Mouse (Mus musculus) heart, embryonic 16.5 days (tissue): ENCODE results near the gene Rbfox2. TPM values are rescaled to one million over a fixed set of nuclear protein-coding genes. Genes with fewer than 3 reads are reported as not detected.
"Not testable (repeated sequence)": the region's sequence is repeated elsewhere in the genome, so short reads cannot be mapped to it uniquely, and the experiment has no call there.

Experiments
- ATAC-seq: fragments of 200-750 bp; cut with Nextera tagmentation; replicated peaks from 2 replicates; pipeline ENCODE4 v1.8.0; 2017; ENCODE audit warnings: moderate number of reproducible peaks; ENCODE audit not compliant: insufficient read depth, low FRiP score; ENCODE audit errors: extremely low read depth
- H3K27ac ChIP-seq: fragments of 300-500 bp; sonication (generic); 2 replicates; pipeline ENCODE4 v1.5.1; 2014; ENCODE audit warnings: mild to moderate bottlenecking, low read length, control low read depth, moderate library complexity
- H3K27me3 ChIP-seq: fragments of 300-500 bp; sonication (generic); 2 replicates; pipeline ENCODE4 v1.6.1; 2014; ENCODE audit warnings: low read length, mixed read lengths; ENCODE audit not compliant: control insufficient read depth, insufficient read depth
- H3K36me3 ChIP-seq: fragments of 300-500 bp; sonication (generic); 2 replicates; pipeline ENCODE4 v1.6.1; 2014; ENCODE audit not compliant: control insufficient read depth, insufficient read depth
- H3K4me1 ChIP-seq: fragments of 300-500 bp; sonication (generic); 2 replicates; pipeline ENCODE4 v1.6.1; 2014; ENCODE audit warnings: low read length, mixed read lengths; ENCODE audit not compliant: control insufficient read depth, insufficient read depth
- H3K4me2 ChIP-seq: fragments of 300-500 bp; sonication (generic); 2 replicates; pipeline ENCODE4 v1.6.1; 2014; ENCODE audit warnings: low read depth, mild to moderate bottlenecking, control low read depth, low read length
- H3K4me3 ChIP-seq: fragments of 300-500 bp; sonication (generic); 2 replicates; pipeline ENCODE4 v1.5.1; 2014; ENCODE audit warnings: mild to moderate bottlenecking, control low read depth, low read length
- H3K9ac ChIP-seq: fragments of 300-500 bp; sonication (generic); 2 replicates; pipeline ENCODE4 v1.6.1; 2014; ENCODE audit warnings: low read length, control low read depth
- H3K9me3 ChIP-seq: fragments of 300-500 bp; sonication (generic); replicated peaks from 2 replicates; pipeline ENCODE4 v1.6.1; 2016; ENCODE audit warnings: low read length; ENCODE audit not compliant: control insufficient read depth
- WGBS: fragments of 180-500 bp; shearing (Covaris S2); extraction: QIAGEN DNeasy Blood & Tissue Kit; methylation state at CpG from one replicate; pipeline ENCODE4 v1.1.7; 2014; 5-methylcytosine and 5-hydroxymethylcytosine counted together
- polyA plus RNA-seq: library from polyadenylated mRNA; unstranded; fragments of >200 nt; fragmentation: Nextera tagmentation; extraction: Ambion mirVana; gene quantifications from 2 replicates; pipeline ENCODE4 v1.2.1, GENCODE M21; 2015

Gene Rbfox2
- polyA plus RNA-seq, 1 experiment from 2014 or later: 61.8 TPM

DNA sequence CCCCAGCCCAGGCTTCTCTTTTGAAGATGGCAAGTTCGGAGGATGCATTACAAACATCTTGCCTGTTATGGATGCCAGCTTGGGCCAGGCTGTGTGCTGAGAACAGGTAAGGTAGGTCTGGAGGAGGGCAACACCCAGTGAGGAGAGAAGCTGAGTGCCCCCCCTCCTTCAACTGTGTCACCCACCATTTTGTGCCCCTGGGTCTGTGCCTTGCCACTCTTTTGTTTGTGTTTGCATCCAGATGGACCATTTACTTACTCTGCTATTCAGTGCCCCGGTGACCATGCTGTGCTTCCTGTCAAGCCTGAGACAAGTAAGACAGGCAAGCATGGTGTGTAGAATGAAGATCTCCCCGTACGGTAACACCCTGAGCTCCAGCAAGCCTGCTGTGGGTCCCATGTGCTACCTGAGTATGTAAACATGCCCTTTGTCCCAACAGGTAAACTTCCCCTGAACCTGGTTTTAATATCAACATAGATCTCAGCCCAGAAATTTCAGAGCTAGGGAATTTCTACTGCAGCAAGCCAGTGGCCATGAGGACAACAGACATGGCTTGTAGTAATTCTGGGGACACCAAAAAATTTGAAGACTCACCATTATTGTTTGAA lies 234.1 kb downstream of the Rbfox2 start:
- Histone ChIP-seq H3K36me3 (peaks cover 19% of the 10 kb centered on the region), H3K9me3 (no peaks in the 10 kb centered on the region), H3K4me2 (no peak overlapping the region), H3K27ac (no peak overlapping the region), H3K9ac (no peak overlapping the region), H3K4me1 (peaks cover 17% of the 10 kb centered on the region), H3K4me3 (no peak overlapping the region), H3K27me3 (no peaks in the 10 kb centered on the region)
- ATAC-seq: no peak
- WGBS: 80% methylated on average over 4 of the region's 4 CpGs

DNA sequence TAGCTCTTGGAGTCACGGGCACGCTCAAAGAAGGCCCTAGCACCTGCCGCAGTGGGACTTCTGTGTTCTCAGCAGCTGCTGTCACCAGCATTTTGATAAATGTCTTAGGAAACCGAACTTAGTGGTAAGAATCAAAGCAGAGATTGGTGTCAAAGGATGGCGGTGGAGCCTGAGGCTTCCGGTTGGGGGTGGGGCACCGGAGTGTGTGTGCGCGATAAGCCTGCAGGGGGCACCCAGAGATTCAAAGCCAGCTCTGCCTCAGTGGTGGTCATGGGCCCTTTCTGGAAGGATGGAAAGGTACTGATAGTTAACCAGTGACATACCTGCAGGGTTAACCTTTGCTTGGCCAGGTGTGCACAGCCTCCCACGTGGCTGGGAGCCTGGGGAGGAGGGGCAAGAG lies 235.3 kb downstream of the Rbfox2 start:
- H3K4me1 ChIP-seq: peaks cover 17% of the 10 kb centered on the region
- WGBS: 18% methylated on average over 10 of the region's 10 CpGs
- H3K4me3 ChIP-seq: no peak overlapping the region
- H3K4me2 ChIP-seq: peak overlapping the region; percentile 32; the same call in 1 of the 2 replicates
- H3K27ac ChIP-seq: 0 out of 2 replicates have a peak overlapping the region, but pooled peaks have one; percentile 2
- ATAC-seq: peak; percentile 39; the same call in 1 of the 2 replicates
- H3K36me3 ChIP-seq: peaks cover 8% of the 10 kb centered on the region
- no peaks in the 10 kb centered on the region for H3K9me3 ChIP-seq
- no peaks in the 10 kb centered on the region for H3K27me3 ChIP-seq
- no peak overlapping the region for H3K9ac ChIP-seq

DNA sequence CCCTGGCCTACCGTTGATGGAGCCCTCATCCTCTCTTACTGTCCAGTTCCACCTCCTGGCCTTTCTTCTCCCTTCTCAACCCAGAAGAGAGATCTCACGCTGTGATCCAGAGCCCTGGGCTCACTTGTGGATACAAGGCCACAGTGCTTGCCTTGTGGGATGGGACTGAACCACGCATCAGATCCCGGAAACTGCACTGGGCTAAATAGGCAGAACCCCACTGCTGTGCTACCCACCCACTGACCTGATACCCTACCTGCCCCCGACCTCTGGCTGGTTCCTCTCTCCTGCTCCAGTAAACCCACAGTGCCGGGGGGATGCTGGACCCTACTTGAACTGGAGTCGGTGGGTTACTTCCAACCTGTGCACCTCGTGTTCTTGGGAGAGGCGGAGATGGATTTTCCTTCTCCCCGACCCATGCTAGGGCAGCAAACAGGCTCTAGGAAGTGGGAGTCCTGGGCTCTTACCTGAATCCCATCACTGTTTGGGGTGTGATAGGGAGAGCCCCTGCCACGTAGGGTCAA lies 236.0 kb downstream of the Rbfox2 start:
- Histone ChIP-seq H3K4me1 (peaks cover 17% of the 10 kb centered on the region), H3K36me3 (peaks cover 5% of the 10 kb centered on the region; the same call in 1 of the 2 replicates), H3K27ac (no peak overlapping the region), H3K27me3 (no peaks in the 10 kb centered on the region), H3K9ac (no peak overlapping the region), H3K4me3 (no peak overlapping the region), H3K4me2 (no peak overlapping the region), H3K9me3 (no peaks in the 10 kb centered on the region)
- ATAC-seq: no peak
- 85% methylated on average over 11 of the region's 11 CpGs for WGBS

- no peak overlapping the region for H3K4me2 ChIP-seq
- ATAC-seq: peak; percentile 58
- H3K27me3 ChIP-seq: no peaks in the 10 kb centered on the region
- peaks cover 17% of the 10 kb centered on the region for H3K4me1 ChIP-seq
- no peaks in the 10 kb centered on the region for H3K36me3 ChIP-seq
- no peaks in the 10 kb centered on the region for H3K9me3 ChIP-seq
- H3K27ac ChIP-seq: peak overlapping the region; percentile 77
- 40% methylated on average over 3 of the region's 3 CpGs for WGBS
- H3K4me3 ChIP-seq: no peak overlapping the region
- no peak overlapping the region for H3K9ac ChIP-seq
Observed at GRCm38 (mm10) chr15:77069019-77069418, 237.8 kb downstream of the Rbfox2 start.

- no peaks in the 10 kb centered on the region for H3K9me3 ChIP-seq
- H3K4me2 ChIP-seq: no peak overlapping the region
- no peaks in the 10 kb centered on the region for H3K27me3 ChIP-seq
- ATAC-seq: peak; percentile 71
- H3K9ac ChIP-seq: 0 out of 2 replicates have a peak overlapping the region, but pooled peaks have one; percentile 1
- H3K4me1 ChIP-seq: peaks cover 17% of the 10 kb centered on the region
- peak overlapping the region; percentile 77 for H3K27ac ChIP-seq
- no peak overlapping the region for H3K4me3 ChIP-seq
- H3K36me3 ChIP-seq: no peaks in the 10 kb centered on the region
- WGBS: 33% methylated on average over 3 of the region's 3 CpGs
Observed at GRCm38 (mm10) chr15:77068439-77068861, 238.4 kb downstream of the Rbfox2 start.

GRCm38 (mm10) chr15:77066233-77066632 lies 240.6 kb downstream of the Rbfox2 start:
- Histone ChIP-seq H3K9ac (no peak overlapping the region), H3K4me1 (peaks cover 10% of the 10 kb centered on the region), H3K27ac (no peak overlapping the region), H3K36me3 (no peaks in the 10 kb centered on the region), H3K27me3 (no peaks in the 10 kb centered on the region), H3K4me3 (no peak overlapping the region), H3K4me2 (no peak overlapping the region), H3K9me3 (no peaks in the 10 kb centered on the region)
- ATAC-seq: no peak
- 42% methylated on average over 6 of the region's 6 CpGs for WGBS

DNA sequence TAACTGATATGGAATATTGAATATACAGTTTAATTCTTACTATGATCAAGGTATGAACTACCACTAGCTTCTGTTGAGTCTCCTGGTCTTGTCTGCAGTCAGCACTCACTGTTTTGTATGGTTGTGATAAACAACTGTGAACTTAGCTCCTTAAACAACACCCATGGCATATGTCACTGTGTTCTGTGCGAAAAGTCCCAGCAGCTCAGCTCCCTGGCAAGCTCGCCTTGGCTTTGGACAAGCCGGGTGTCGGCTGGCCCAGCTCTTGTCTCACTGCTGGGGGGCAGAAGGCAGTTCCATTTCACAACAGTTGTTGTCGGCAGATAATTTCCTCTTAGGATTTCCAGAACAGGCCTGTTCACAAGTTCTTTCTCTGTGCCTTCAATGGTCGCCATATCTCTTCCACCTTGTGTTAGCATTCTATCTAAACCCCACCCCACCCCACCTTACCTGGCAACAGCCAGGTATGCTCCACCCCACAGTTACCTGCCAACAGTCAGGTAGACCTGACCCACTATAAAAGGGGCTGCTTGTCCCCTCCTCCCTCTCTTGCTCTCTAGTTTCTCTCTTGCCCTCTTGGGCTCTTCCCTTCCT lies 241.4 kb downstream of the Rbfox2 start:
- Histone ChIP-seq H3K27me3 (no peaks in the 10 kb centered on the region), H3K4me3 (no peak overlapping the region), H3K36me3 (no peaks in the 10 kb centered on the region), H3K4me2 (no peak overlapping the region), H3K27ac (no peak overlapping the region), H3K9me3 (no peaks in the 10 kb centered on the region), H3K4me1 (peaks cover 10% of the 10 kb centered on the region), H3K9ac (no peak overlapping the region)
- no peak for ATAC-seq
- 79% methylated on average over 6 of the region's 6 CpGs for WGBS

GRCm38 (mm10) chr15:77062746-77063145 lies 244.1 kb downstream of the Rbfox2 start:
- no peaks in the 10 kb centered on the region for H3K36me3 ChIP-seq
- no peak overlapping the region for H3K4me3 ChIP-seq
- no peaks in the 10 kb centered on the region for H3K4me1 ChIP-seq
- no peaks in the 10 kb centered on the region for H3K27me3 ChIP-seq
- H3K9ac ChIP-seq: no peak overlapping the region
- no peak for ATAC-seq
- no peak overlapping the region for H3K27ac ChIP-seq
- no peak overlapping the region for H3K4me2 ChIP-seq
- H3K9me3 ChIP-seq: peaks cover 3% of the 10 kb centered on the region; the same call in 1 of the 2 replicates

DNA sequence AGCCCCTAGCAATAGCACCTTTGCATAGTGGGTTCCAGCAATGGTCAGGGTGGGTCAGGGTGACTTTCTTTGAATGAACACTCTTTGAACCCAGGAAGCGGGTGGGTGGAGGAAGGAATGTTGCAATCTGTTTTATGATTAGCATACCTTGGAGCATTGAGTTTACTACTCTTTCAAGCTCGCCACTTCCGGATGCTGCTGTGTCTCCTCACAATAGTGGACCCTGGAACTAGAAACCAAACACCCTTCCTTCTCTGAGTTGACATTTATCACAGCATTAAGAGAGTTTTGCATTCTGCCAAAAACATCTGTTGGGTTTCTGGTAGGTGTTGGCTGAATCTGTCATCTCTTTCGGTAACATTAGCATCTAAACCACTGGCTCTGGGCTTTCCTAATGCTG lies 247.4 kb downstream of the Rbfox2 start:
- H3K4me1 ChIP-seq: peaks cover 18% of the 10 kb centered on the region
- ATAC-seq, H3K4me2 ChIP-seq, H3K9ac ChIP-seq, H3K27me3 ChIP-seq, H3K27ac ChIP-seq, H3K36me3 ChIP-seq, H3K9me3 ChIP-seq, H3K4me3 ChIP-seq: not testable (repeated sequence)
- 90% methylated on average over 4 of the region's 4 CpGs for WGBS
